19 mouse cellular contexts compared by ENCODE assay signal in genomic region chr12:36991970-36992369, GRCm38 (mm10).
DNase-seq lines count a peak whose midpoint lies in the region; ATAC-seq and TF ChIP-seq lines count a peak whose summit lies in the region.
"Had no signal": no experiment of that assay in that cellular context is flagged by ENCODE, and none has a peak within 500 bp of the region (broad histone marks: within the 10 kb centered on the region; RNA-seq: fewer than 3 reads in every experiment).

No protein-coding gene starts in this region.

- no peak for TF ChIP-seq POLR2A in limb, embryonic 14.5 days (IDR thresholded peaks at IDR 0.05; ENCODE audit: borderline replicate concordance, extremely low read depth, insufficient read depth, insufficient read length)

- 69% methylated on average over 4 of the region's 4 CpGs for WGBS in embryonic facial prominence, embryonic 14.5 days
- WGBS in embryonic facial prominence, embryonic 10.5 days, result 79% methylated on average over 4 of the region's 4 CpGs
- 67% methylated on average over 4 of the region's 4 CpGs for WGBS in lung, embryonic 14.5 days
- 60% methylated on average over 4 of the region's 4 CpGs for WGBS in limb, embryonic 14.5 days

- no peak for TF ChIP-seq CTCF in lung, embryonic 14.5 days (IDR thresholded peaks at IDR 0.05; ENCODE audit: low read depth)

- no peak overlapping the region for H3K4me3 ChIP-seq in embryonic facial prominence, embryonic 14.5 days (ENCODE audit: low read depth, low read length)
- no peak overlapping the region for H3K4me3 ChIP-seq in embryonic facial prominence, embryonic 10.5 days
- H3K4me3 ChIP-seq in lung, embryonic 14.5 days (ENCODE audit: low read depth, low read length), result no peak overlapping the region
- no peak overlapping the region for H3K4me3 ChIP-seq in limb, embryonic 14.5 days (replicated peaks; ENCODE audit: low read length)
- H3K4me3 ChIP-seq: forebrain, embryonic 15.5 days; heart, embryonic 10.5 days; heart, embryonic 15.5 days; hindbrain, embryonic 13.5 days had no signal

- no peak overlapping the region for H3K9ac ChIP-seq in embryonic facial prominence, embryonic 14.5 days (ENCODE audit: low read depth, low read length)
- H3K9ac ChIP-seq in lung, embryonic 14.5 days, result no peak overlapping the region
- H3K9ac ChIP-seq in limb, embryonic 14.5 days (ENCODE audit: low read depth, low read length, severe bottlenecking), result no peak overlapping the region
- H3K9ac ChIP-seq: forebrain, embryonic 15.5 days; heart, embryonic 15.5 days; hindbrain, embryonic 13.5 days had no signal

- no peak overlapping the region for H3K27ac ChIP-seq in embryonic facial prominence, embryonic 14.5 days (replicated peaks; ENCODE audit: low read depth, low read length)
- H3K27ac ChIP-seq in embryonic facial prominence, embryonic 10.5 days (replicated peaks), result no peak overlapping the region
- no peak overlapping the region for H3K27ac ChIP-seq in lung, embryonic 14.5 days (ENCODE audit: low read depth)
- H3K27ac ChIP-seq in limb, embryonic 14.5 days (replicated peaks; ENCODE audit: low read depth, low read length), result no peak overlapping the region
- H3K27ac ChIP-seq: forebrain, embryonic 15.5 days; heart, embryonic 10.5 days; heart, embryonic 15.5 days; hindbrain, embryonic 13.5 days; hindbrain, postnatal 0 days had no signal

- no peaks in the 10 kb centered on the region for H3K9me3 ChIP-seq in embryonic facial prominence, embryonic 14.5 days (ENCODE audit: control insufficient read depth, low read length)
- H3K9me3 ChIP-seq in embryonic facial prominence, embryonic 10.5 days, result no peaks in the 10 kb centered on the region
- H3K9me3 ChIP-seq in lung, embryonic 14.5 days (ENCODE audit: low read depth, low read length), result no peaks in the 10 kb centered on the region
- no peaks in the 10 kb centered on the region for H3K9me3 ChIP-seq in limb, embryonic 14.5 days (ENCODE audit: control insufficient read depth, low read length)
- H3K9me3 ChIP-seq: forebrain, embryonic 15.5 days; heart, embryonic 10.5 days; heart, embryonic 15.5 days; hindbrain, embryonic 13.5 days had no signal

- no peak overlapping the region for H3K4me2 ChIP-seq in embryonic facial prominence, embryonic 14.5 days (ENCODE audit: low read depth, low read length)
- H3K4me2 ChIP-seq in lung, embryonic 14.5 days, result no peak overlapping the region
- no peak overlapping the region for H3K4me2 ChIP-seq in limb, embryonic 14.5 days (replicated peaks; ENCODE audit: low read depth, low read length, severe bottlenecking)
- H3K4me2 ChIP-seq: forebrain, embryonic 15.5 days; heart, embryonic 15.5 days; hindbrain, embryonic 13.5 days had no signal

- ATAC-seq in embryonic facial prominence, embryonic 14.5 days (ENCODE audit: low read depth), result no peak
- ATAC-seq in lung, embryonic 14.5 days (ENCODE audit: insufficient read depth), result peak; percentile 70; the same call in 1 of the 2 replicates
- peak; percentile 30; the same call in 1 of the 2 replicates for ATAC-seq in limb, embryonic 14.5 days (ENCODE audit: low FRiP score, low read depth)
- ATAC-seq: CD4-positive, CD25-positive, alpha-beta regulatory T cell, adult 4 months; forebrain, embryonic 15.5 days; hindbrain, postnatal 0 days had no signal

- no peaks in the 10 kb centered on the region for H3K27me3 ChIP-seq in embryonic facial prominence, embryonic 14.5 days (replicated peaks; ENCODE audit: control insufficient read depth, insufficient read depth, low read length)
- H3K27me3 ChIP-seq in embryonic facial prominence, embryonic 10.5 days (replicated peaks; ENCODE audit: low read depth, poor library complexity, severe bottlenecking), result no peaks in the 10 kb centered on the region
- H3K27me3 ChIP-seq in lung, embryonic 14.5 days (ENCODE audit: insufficient read depth, low read length), result no peaks in the 10 kb centered on the region
- no peaks in the 10 kb centered on the region for H3K27me3 ChIP-seq in limb, embryonic 14.5 days (ENCODE audit: control insufficient read depth, insufficient read depth, low read length)
- H3K27me3 ChIP-seq: forebrain, embryonic 15.5 days; heart, embryonic 15.5 days; hindbrain, embryonic 13.5 days had no signal

- peak; percentile 28 for DNase-seq in embryonic facial prominence, embryonic 14.5 days (ENCODE audit: low spot score)
- no peak for DNase-seq in embryonic facial prominence, embryonic 10.5 days (ENCODE audit: low spot score)
- peak; percentile 60 for DNase-seq in lung, embryonic 14.5 days
- no peak for DNase-seq in lung, adult 18-20 months
- DNase-seq in limb, embryonic 14.5 days (ENCODE audit: low spot score), result peak; percentile 42
- DNase-seq in skeletal muscle tissue, adult 2 months (ENCODE audit: low read depth, low spot score), result peak; percentile 39
- DNase-seq in frontal cortex, adult 2 months (ENCODE audit: extremely low spot score in 1 of 2, low spot score in 1 of 2), result no peak
- DNase-seq: adrenal gland, adult 8-10 months; adrenal gland, postnatal 36 days; B cell, adult 2 months; cerebellum, adult 2 months; heart, postnatal 14 days had no signal

- no peaks in the 10 kb centered on the region for H3K36me3 ChIP-seq in embryonic facial prominence, embryonic 14.5 days (ENCODE audit: control insufficient read depth, insufficient read depth, low read length)
- no peaks in the 10 kb centered on the region for H3K36me3 ChIP-seq in embryonic facial prominence, embryonic 10.5 days (replicated peaks)
- no peaks in the 10 kb centered on the region for H3K36me3 ChIP-seq in lung, embryonic 14.5 days (ENCODE audit: insufficient read depth)
- no peaks in the 10 kb centered on the region for H3K36me3 ChIP-seq in limb, embryonic 14.5 days (ENCODE audit: control insufficient read depth, insufficient read depth, low read length)
- H3K36me3 ChIP-seq: forebrain, embryonic 15.5 days; G1E; heart, embryonic 10.5 days; heart, embryonic 15.5 days; hindbrain, embryonic 13.5 days had no signal

- H3K4me1 ChIP-seq in embryonic facial prominence, embryonic 14.5 days (ENCODE audit: control insufficient read depth, insufficient read depth, low read length), result no peaks in the 10 kb centered on the region
- no peaks in the 10 kb centered on the region for H3K4me1 ChIP-seq in embryonic facial prominence, embryonic 10.5 days
- no peaks in the 10 kb centered on the region for H3K4me1 ChIP-seq in lung, embryonic 14.5 days (ENCODE audit: insufficient read depth)
- 0 out of 2 replicates have a peak, but pooled peaks cover 3% of the 10 kb centered on the region for H3K4me1 ChIP-seq in limb, embryonic 14.5 days (ENCODE audit: control insufficient read depth, insufficient read depth, low read length)
- H3K4me1 ChIP-seq: forebrain, embryonic 15.5 days; heart, embryonic 10.5 days; heart, embryonic 15.5 days; hindbrain, embryonic 13.5 days had no signal

Comparison
In these comparisons a context has a peak if more than half of its experiments do, and no peak if none do; other contexts are left out.
1. DNase-seq: peak in embryonic facial prominence, embryonic 14.5 days (single experiment), lung, embryonic 14.5 days (single experiment), limb, embryonic 14.5 days (single experiment) and skeletal muscle tissue, adult 2 months (single experiment); none in embryonic facial prominence, embryonic 10.5 days (single experiment), lung, adult 18-20 months (0 of 2) and frontal cortex, adult 2 months (0 of 2).